Mouse (Mus musculus) layer of hippocampus, postnatal 10 days (tissue): ENCODE data around the gene Olfr391-ps. TPM values are rescaled to one million over a fixed set of nuclear protein-coding genes. Genes with fewer than 3 reads are reported as not detected.

Experiments used
- DNase-seq, 2 experiments: peaks; one replicate each; pipeline ENCODE4 v3.0.0; 2021; ENCODE audit warnings: low spot score in 2 of 2
- long read RNA-seq: library from polyadenylated mRNA; stranded (forward); transcript quantifications from one replicate; pipeline ENCODE4 v2.0.0, GENCODE M21; 2023
- total RNA-seq, 2 experiments: library from RNA; stranded (reverse); gene quantifications; 2 replicates each; pipeline ENCODE4 v1.2.3; 2021

The Olfr391-ps gene
- total RNA-seq: not detected
- long read RNA-seq: 0 reads

DNA sequence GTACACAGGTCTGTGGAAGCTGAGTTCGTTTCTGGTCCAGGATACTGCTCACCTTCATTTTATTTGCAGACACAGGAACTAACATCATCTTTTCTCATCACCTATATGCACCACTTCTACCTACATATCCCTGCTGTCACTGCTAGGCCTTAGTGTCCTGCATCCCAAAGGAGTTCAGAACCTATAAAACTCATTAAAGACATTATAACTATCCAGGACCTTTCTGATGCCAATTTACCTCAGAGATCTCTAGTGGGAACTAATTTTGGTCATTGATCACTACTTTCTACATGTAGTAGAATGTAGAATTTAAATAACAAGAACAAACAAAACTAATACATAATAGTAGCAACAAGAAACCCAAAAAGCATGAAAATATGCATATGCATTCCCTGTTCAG, at the start of gene Olfr391-ps:
Gene Olfr391-ps, minus strand, starts transcription at position 101 of the 400 bp plus-strand sequence.
- no peak for DNase-seq

DNA sequence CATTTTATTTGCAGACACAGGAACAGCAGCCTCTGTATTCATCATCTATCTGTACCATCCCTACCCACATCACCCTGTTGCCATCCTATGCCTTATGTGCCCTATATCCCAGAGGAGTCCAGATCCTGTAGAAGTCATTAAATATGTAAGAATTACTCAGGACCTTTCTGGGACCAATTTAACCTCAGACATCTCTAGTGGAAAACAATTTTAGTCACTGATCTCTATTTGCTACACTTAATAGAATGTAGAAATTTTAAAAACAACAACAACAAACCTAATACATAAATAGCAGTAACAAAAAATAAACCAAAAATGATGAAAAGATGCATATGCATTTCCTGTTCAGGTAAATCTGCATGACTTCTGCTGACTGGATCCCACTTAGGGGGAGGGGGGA, 48.5 kb upstream of the Olfr391-ps start, which contains the start of gene Olfr393:
Gene Olfr393, minus strand, starts transcription at position 101 of the 400 bp plus-strand sequence.
- no peak for DNase-seq

DNA sequence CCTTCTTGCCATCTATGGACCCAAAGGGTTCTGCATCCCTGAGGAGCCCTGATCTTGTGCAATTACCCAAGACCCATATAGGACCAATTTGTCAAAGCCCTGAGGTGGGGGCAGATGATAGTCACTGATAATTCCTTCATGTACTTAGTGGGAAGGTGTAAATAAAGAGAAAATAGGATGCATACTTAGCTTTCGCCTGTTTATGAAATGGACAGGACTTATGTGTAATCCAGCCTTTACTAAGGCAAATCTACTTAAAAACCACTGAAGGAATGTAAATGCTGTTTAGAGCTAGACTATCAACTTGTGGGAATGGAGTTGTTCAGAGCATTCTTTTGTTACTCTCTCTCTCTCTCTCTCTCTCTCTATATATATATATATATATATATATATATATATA, 14.1 kb upstream of the Olfr391-ps start, which contains the start of gene Olfr392:
Gene Olfr392, minus strand, starts transcription at position 101 of the 400 bp plus-strand sequence.
- DNase-seq: no peak

DNA sequence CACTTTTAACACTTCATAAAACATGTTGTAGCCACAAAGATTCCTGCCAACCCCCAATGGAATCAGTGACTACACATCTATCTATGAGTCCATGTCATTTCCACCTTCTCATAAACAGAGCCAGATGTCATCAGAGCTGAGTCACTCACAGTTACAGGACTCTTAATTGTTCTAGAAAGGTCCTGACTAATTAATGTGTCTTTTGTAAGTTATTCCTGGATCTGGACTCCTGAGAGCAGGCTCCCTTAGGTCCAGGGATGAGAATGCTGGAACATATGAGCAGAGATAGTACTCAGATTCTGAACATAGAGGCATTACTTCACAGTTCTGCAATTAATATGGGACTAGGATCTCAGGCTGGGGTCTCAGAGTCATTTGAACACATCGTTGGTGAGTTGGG, 20.2 kb downstream of the Olfr391-ps start, which contains the start of gene Olfr390:
Gene Olfr390, plus strand, starts transcription at position 301 of the 400 bp plus-strand sequence.
- DNase-seq: no peak

DNA sequence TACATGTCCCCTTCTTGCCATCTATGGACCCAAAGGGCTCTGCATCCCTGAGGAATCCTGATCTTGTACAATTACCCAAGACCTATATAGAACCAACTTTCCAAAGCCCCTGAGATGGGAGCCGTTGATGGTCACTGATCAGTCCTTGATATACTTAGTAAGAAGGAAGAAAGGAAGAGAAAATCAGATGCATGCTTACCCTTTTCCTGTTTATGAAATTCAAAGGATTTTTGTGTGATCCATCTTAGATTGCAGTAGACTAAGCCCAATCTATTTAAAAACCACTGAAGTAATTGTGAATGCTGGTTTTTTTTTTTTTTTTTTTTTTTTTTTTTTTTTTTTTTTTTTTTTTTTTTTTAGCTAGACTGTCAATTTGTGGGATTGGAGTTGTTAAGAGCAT, 22.2 kb downstream of the Olfr391-ps start, which contains the start of gene Olfr389:
Gene Olfr389, minus strand, starts transcription at position 101 of the 400 bp plus-strand sequence.
- DNase-seq: no peak

DNA sequence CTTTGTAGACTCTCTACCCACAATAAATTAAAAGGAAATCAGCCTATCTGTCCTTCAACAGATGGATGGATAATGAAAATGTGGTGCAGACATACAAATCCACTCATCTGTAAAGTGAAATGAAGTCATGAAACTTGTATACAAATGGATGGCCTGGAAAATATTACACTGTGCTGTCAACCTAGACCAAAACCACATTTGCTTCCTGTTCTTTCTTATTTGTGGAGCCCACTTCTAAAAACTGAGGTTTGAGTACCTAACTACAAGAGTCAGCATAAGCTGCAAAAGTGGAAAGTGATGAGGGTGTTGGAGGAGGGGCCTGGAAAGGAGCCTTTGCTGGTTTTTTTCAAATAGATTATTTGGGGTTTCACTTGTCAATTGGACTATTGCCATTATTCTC, 43.7 kb downstream of the Olfr391-ps start:
- DNase-seq: no peak

Other genes with a start within 250 kb of the Olfr391-ps start
- not detected for gene Olfr385, start 210.0 kb downstream of the Olfr391-ps start, total RNA-seq
- not detected for gene Olfr384, start 204.5 kb downstream of the Olfr391-ps start, total RNA-seq
- not detected for gene Zfp735, start 114.3 kb downstream of the Olfr391-ps start, total RNA-seq
- not detected for gene Olfr389, start 22.3 kb downstream of the Olfr391-ps start, total RNA-seq
- not detected for gene Olfr390, start 20.1 kb downstream of the Olfr391-ps start, total RNA-seq
- not detected for gene Olfr392, start 14.0 kb upstream of the Olfr391-ps start, total RNA-seq
- not detected for gene Olfr393, start 48.4 kb upstream of the Olfr391-ps start, total RNA-seq
- gene Olfr394, start 87.7 kb upstream of the Olfr391-ps start, total RNA-seq: not detected
- not detected for gene Olfr395, start 106.2 kb upstream of the Olfr391-ps start, total RNA-seq
- gene Olfr23, start 133.6 kb upstream of the Olfr391-ps start, total RNA-seq: not detected
- not detected for gene Olfr397, start 157.8 kb upstream of the Olfr391-ps start, total RNA-seq
- not detected for gene Olfr398, start 187.4 kb upstream of the Olfr391-ps start, total RNA-seq